Mouse (Mus musculus): ENCODE measurements around the gene Dab1. TPM values are rescaled to one million over a fixed set of nuclear protein-coding genes. Genes with fewer than 3 reads are reported as not detected.

The Dab1 gene
- polyA plus RNA-seq, 1 experiment from 2014 or later, result 3.8 TPM

- Histone ChIP-seq H3K27ac (no peak overlapping the region), H3K9me3 (no peaks in the 10 kb centered on the region), H3K9ac (no peak overlapping the region), H3K4me2 (no peak overlapping the region), H3K36me3 (no peaks in the 10 kb centered on the region), H3K4me1 (no peaks in the 10 kb centered on the region), H3K27me3 (no peaks in the 10 kb centered on the region), H3K4me3 (no peak overlapping the region)
- WGBS, result 88% methylated on average over 3 of the region's 3 CpGs
- no peak for ATAC-seq (ENCODE audit: borderline replicate concordance, extremely low read depth, low FRiP score, low TSS enrichment)
These were observed 1162.3 kb downstream of the Dab1 start for GRCm38 (mm10) chr4:104781441-104781840.

- no peak overlapping the region for H3K27ac ChIP-seq
- no peaks in the 10 kb centered on the region for H3K27me3 ChIP-seq
- no peak overlapping the region for H3K4me3 ChIP-seq
- H3K9me3 ChIP-seq, result no peaks in the 10 kb centered on the region
- no peak overlapping the region for H3K9ac ChIP-seq
- no peak overlapping the region for H3K4me2 ChIP-seq
- H3K36me3 ChIP-seq, result no peaks in the 10 kb centered on the region
- ATAC-seq (ENCODE audit: borderline replicate concordance, extremely low read depth, low FRiP score, low TSS enrichment), result no peak
- no peaks in the 10 kb centered on the region for H3K4me1 ChIP-seq
- 73% methylated on average over 4 of the region's 4 CpGs for WGBS
These were observed 1163.2 kb downstream of the Dab1 start for GRCm38 (mm10) chr4:104782346-104782745.

- no peak overlapping the region for H3K27ac ChIP-seq
- no peaks in the 10 kb centered on the region for H3K36me3 ChIP-seq
- no peak overlapping the region for H3K4me2 ChIP-seq
- H3K27me3 ChIP-seq, result no peaks in the 10 kb centered on the region
- WGBS, result 79% methylated on average over 4 of the region's 4 CpGs
- no peak overlapping the region for H3K4me3 ChIP-seq
- no peak overlapping the region for H3K9ac ChIP-seq
- ATAC-seq (ENCODE audit: borderline replicate concordance, extremely low read depth, low FRiP score, low TSS enrichment), result no peak
- H3K9me3 ChIP-seq, result no peaks in the 10 kb centered on the region
- H3K4me1 ChIP-seq, result no peaks in the 10 kb centered on the region
These were observed 1173.0 kb downstream of the Dab1 start for GRCm38 (mm10) chr4:104792111-104792510.
